Mouse (Mus musculus) hindbrain, embryonic 13.5 days (tissue): ENCODE measurements at regions not wholly inside any gene's neighbourhood (a gene's known extent, or its start where the extent isn't known, plus 50 kb on each side); places are given as distances from the start of the nearest gene placed in this dataset.

Experiments used
- ATAC-seq: fragments of 200-750 bp; cut with Nextera tagmentation; 2 replicates; pipeline ENCODE4 v1.8.0; 2017; ENCODE audit warnings: moderate TSS enrichment; ENCODE audit not compliant: low FRiP score
- H3K27ac ChIP-seq: fragments of 300-500 bp; sonication (generic); 2 replicates; pipeline ENCODE4 v1.5.1; 2015; ENCODE audit warnings: inconsistent platforms, mild to moderate bottlenecking, moderate library complexity
- H3K27me3 ChIP-seq: fragments of 300-500 bp; sonication (generic); 2 replicates; pipeline ENCODE4 v1.6.1; 2015; ENCODE audit warnings: mild to moderate bottlenecking, inconsistent platforms
- H3K36me3 ChIP-seq: fragments of 300-500 bp; sonication (generic); 2 replicates; pipeline ENCODE4 v1.6.1; 2015; ENCODE audit warnings: mild to moderate bottlenecking, inconsistent platforms
- H3K4me1 ChIP-seq: fragments of 300-500 bp; sonication (generic); replicated peaks from 2 replicates; pipeline ENCODE4 v1.6.1; 2015; ENCODE audit warnings: inconsistent platforms
- H3K4me2 ChIP-seq: fragments of 300-500 bp; sonication (generic); 2 replicates; pipeline ENCODE4 v1.6.1; 2015; ENCODE audit warnings: inconsistent platforms, mild to moderate bottlenecking, moderate library complexity
- H3K4me3 ChIP-seq: fragments of 300-500 bp; sonication (generic); 2 replicates; pipeline ENCODE4 v1.5.1; 2015; ENCODE audit warnings: mild to moderate bottlenecking, inconsistent platforms
- H3K9ac ChIP-seq: fragments of 300-500 bp; sonication (generic); 2 replicates; pipeline ENCODE4 v1.6.1; 2015; ENCODE audit warnings: mild to moderate bottlenecking, inconsistent platforms
- H3K9me3 ChIP-seq: fragments of 300-500 bp; sonication (generic); 2 replicates; pipeline ENCODE4 v1.6.1; 2016; ENCODE audit warnings: inconsistent platforms
- WGBS: fragments of 180-500 bp; shearing (Covaris S2); methylation state at CpG from one replicate; pipeline ENCODE4 v1.1.7; 2015; 5-methylcytosine and 5-hydroxymethylcytosine counted together

DNA sequence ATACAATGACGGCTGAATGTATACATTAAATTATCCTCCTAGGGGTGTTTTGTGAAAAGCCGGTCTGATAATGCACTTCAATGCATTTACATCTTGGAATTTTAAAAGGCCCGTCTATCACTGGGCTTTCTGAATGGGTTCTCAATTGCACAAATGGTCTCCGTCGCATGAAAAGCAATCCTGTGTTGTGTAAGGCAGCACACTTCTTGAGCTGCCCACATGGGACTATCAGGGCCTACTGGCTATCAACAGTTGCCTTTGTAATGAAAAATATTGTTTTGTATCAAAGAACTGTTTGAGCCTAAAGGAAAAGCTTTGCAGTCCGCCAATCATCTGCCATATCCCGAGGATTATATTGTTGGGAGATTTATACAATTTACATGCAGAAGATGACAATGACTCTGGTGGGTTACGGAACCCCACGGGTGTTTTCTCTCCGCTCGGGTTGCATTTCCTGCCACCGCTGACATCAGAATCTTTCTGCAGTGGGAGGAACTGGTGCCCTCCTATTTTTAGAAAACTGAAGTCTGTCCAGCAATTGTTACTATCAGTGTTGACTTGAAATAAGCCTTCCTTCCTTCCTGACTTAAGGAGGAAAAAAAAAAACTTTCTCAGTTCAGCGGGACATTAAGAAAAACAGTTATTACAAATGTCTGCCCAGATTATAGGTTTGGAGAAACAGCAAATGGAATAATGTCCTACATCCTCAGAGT lies 118.7 kb downstream of the Tmem26 start:
- Histone ChIP-seq H3K27me3 (no peaks in the 10 kb centered on the region), H3K4me1 (peaks cover 7% of the 10 kb centered on the region; the same call in 1 of the 2 replicates), H3K36me3 (no peaks in the 10 kb centered on the region), H3K9ac (no peak overlapping the region), H3K4me3 (no peak overlapping the region), H3K9me3 (no peaks in the 10 kb centered on the region), H3K27ac (no peak overlapping the region), H3K4me2 (no peak overlapping the region)
- ATAC-seq, result no peak
- WGBS, result 38% methylated on average over 13 of the region's 13 CpGs

DNA sequence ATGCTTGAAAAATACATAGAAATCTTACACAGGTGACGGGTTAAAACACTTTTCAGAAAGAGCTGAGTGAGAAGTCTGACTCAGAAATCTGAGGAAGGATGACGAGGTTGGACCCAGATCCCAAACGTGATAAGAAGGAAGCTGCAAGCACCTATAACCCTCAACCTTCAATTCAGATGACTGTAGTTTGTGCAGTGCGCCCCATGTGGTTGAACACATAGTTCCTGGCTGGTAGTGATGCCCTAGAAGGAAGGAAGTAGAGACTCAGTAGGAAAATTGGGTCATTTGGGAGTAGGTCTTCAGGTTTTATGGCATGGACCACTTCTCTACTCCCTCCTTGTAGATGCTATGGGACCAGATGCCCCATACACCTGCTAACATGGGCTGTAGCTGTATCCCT lies 120.6 kb downstream of the Tmem26 start:
- no peaks in the 10 kb centered on the region for H3K27me3 ChIP-seq
- 84% methylated on average over 4 of the region's 4 CpGs for WGBS
- peaks cover 7% of the 10 kb centered on the region; the same call in 1 of the 2 replicates for H3K4me1 ChIP-seq
- ATAC-seq, result no peak
- H3K9ac ChIP-seq, result no peak overlapping the region
- no peaks in the 10 kb centered on the region for H3K36me3 ChIP-seq
- H3K4me2 ChIP-seq, result no peak overlapping the region
- no peaks in the 10 kb centered on the region for H3K9me3 ChIP-seq
- H3K27ac ChIP-seq, result no peak overlapping the region
- H3K4me3 ChIP-seq, result no peak overlapping the region

DNA sequence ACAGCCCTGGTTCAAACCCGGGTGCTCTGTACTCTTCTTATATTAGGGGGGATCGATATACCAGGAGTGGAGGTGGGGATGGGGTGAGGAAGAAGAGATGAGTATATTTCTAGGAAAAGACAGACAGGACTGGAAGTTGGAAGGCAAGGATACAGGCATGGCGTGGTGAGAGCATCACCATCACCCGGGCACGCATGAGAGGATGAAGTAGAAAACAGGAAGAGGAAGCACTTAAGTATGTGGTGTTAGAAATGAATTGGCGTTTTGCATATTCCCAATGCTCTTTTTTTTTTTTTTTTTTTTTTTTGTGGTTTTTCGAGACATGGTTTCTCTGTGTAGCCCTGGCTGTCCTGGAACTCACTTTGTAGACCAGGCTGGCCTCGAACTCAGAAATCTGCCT lies 121.2 kb downstream of the Tmem26 start:
- H3K27ac ChIP-seq, result no peak overlapping the region
- no peaks in the 10 kb centered on the region for H3K27me3 ChIP-seq
- WGBS, result 96% methylated on average over 8 of the region's 8 CpGs
- ATAC-seq, result no peak
- H3K36me3 ChIP-seq, result no peaks in the 10 kb centered on the region
- H3K9me3 ChIP-seq, result no peaks in the 10 kb centered on the region
- H3K4me3 ChIP-seq, result no peak overlapping the region
- H3K9ac ChIP-seq, result no peak overlapping the region
- H3K4me1 ChIP-seq, result peaks cover 7% of the 10 kb centered on the region; the same call in 1 of the 2 replicates
- no peak overlapping the region for H3K4me2 ChIP-seq

DNA sequence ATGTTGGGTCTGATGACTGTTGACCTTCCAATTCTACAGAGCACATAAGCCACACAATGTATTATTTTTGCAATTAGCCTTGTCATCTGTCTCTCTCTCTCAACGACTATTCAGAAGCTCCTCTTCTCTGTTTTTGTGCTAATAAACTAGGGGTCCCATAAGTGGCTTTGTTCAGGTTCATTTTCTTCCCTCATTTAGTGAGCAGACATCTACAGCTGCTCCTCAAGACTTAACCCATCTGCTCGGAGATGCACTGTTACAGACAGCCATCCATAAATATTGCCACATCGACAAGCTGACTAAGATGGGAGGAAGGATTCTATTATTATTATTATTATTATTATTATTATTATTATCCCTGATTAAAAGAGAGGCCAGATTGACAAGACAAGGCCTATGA lies 127.7 kb downstream of the Tmem26 start:
- 58% methylated on average over 3 of the region's 3 CpGs for WGBS
- H3K4me3 ChIP-seq, result no peak overlapping the region

DNA sequence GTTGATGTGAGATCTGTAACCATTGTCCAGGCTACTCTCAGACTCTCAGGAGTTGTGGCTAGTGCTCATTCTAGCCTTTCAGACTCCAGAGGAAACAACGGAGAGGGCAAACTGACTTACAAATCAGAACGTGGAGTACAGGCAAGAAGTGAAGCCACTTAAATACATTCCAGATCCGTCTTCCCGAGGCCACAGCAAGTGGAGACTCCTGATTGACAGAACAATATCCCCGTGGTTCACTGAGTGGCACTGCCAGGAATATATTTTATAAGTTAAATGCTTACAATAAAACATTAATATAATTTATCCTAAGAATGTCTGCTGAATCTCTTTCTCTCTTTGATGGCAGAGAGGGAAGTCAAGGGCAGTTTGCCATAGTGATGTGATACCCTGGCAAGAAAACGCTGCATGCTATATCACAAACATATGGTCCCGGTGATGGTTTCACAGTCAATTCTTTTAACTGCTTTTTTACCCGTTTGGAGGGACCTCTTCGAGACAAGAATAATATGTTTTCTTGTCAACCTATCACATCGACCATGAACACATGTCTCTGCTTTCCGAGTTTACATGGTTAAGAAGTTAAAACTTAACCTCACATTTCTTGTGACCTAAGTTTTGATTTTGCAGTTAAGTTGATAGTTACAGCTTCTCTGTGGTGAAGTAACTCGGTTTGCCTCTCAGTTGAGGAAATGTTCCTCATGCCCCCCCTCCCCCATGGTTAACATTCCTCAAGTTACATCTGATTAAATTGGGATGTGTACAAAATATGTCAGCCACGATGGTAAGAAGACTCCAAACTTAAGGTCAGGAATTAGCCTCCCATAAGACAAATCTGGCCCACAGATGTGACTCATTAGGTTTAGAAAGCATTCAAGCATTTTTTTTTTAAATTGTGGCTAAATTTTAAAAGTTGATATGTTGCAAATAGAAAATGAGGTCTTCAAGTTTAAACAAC lies 132.8 kb downstream of the Tmem26 start:
- no peak for ATAC-seq
- 69% methylated on average over 13 of the region's 13 CpGs for WGBS
- Histone ChIP-seq H3K36me3 (no peaks in the 10 kb centered on the region), H3K27ac (no peak overlapping the region), H3K4me1 (no peaks in the 10 kb centered on the region), H3K9ac (no peak overlapping the region), H3K4me3 (no peak overlapping the region), H3K27me3 (no peaks in the 10 kb centered on the region), H3K9me3 (no peaks in the 10 kb centered on the region), H3K4me2 (no peak overlapping the region)

More for the DNA sequence above, 127.7 kb downstream of the Tmem26 start:
- no peaks in the 10 kb centered on the region for H3K27me3 ChIP-seq
- H3K9me3 ChIP-seq, result no peaks in the 10 kb centered on the region
- H3K9ac ChIP-seq, result no peak overlapping the region
- H3K36me3 ChIP-seq, result no peaks in the 10 kb centered on the region
- no peak overlapping the region for H3K4me2 ChIP-seq
- no peak overlapping the region for H3K27ac ChIP-seq
- no peaks in the 10 kb centered on the region for H3K4me1 ChIP-seq
- no peak for ATAC-seq

DNA sequence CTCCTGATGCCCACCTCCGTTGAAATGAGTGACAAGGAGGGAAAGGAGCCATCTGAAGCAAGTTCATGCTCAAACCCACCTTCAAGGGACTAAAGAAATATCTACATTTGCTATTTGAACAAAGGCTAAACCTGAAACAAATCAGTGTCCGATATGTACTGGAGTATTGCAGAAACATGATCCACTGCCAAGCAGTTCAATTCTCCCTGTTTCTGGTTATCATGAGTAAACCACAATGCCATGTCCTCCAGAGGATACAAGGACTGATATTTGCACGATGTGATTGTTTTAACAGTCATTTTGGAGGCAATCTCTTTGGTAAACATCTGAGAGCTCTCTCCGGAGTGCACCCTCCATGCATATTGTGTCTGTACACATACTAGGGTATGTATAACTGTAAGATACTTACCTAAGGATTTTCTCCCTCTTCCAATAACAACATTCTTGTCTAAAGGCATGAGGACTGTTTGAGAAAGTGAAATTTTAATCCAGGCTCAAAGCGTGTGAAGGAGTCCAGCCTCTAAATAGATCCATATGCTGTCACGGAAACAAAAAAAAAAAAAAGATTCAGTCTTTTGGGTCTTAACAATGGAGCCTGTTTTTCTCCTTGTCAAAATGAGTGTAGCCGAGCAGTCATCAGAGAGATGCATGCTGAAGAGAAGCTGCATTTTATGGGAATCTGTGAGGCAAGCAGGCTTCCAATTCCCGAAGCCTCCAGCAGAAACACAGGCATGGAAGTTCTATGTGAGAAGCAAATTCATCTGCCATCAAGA lies 141.3 kb downstream of the Tmem26 start:
- Histone ChIP-seq H3K9ac (no peak overlapping the region), H3K27me3 (no peaks in the 10 kb centered on the region), H3K27ac (no peak overlapping the region), H3K4me2 (no peak overlapping the region), H3K4me1 (no peaks in the 10 kb centered on the region), H3K36me3 (no peaks in the 10 kb centered on the region), H3K9me3 (no peaks in the 10 kb centered on the region), H3K4me3 (no peak overlapping the region)
- WGBS, result 49% methylated on average over 8 of the region's 8 CpGs
- no peak for ATAC-seq

DNA sequence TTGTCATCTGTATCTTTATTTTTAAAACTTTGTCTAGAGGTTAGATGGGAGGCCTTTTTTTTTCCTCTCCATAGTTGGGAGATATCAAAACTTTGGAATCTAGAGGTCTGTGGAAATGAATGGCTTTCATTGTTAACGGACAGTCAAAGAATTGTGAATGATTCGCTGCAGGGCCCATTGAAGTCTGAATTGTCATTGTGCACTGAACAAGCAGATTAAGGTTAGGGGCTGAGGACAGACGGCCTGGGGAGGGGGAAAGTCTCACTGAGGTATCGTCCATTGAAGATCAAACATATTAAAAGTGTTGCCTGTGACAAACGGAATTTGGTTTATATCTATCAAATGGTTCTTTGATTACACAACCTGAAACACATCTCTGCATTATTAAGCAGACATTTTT lies 142.3 kb downstream of the Tmem26 start:
- no peak overlapping the region for H3K27ac ChIP-seq
- no peak for ATAC-seq
- H3K4me1 ChIP-seq, result no peaks in the 10 kb centered on the region
- no peak overlapping the region for H3K9ac ChIP-seq
- H3K4me3 ChIP-seq, result no peak overlapping the region
- no peaks in the 10 kb centered on the region for H3K9me3 ChIP-seq
- H3K4me2 ChIP-seq, result no peak overlapping the region
- H3K36me3 ChIP-seq, result no peaks in the 10 kb centered on the region
- no peaks in the 10 kb centered on the region for H3K27me3 ChIP-seq
- WGBS, result 17% methylated on average over 5 of the region's 5 CpGs

DNA sequence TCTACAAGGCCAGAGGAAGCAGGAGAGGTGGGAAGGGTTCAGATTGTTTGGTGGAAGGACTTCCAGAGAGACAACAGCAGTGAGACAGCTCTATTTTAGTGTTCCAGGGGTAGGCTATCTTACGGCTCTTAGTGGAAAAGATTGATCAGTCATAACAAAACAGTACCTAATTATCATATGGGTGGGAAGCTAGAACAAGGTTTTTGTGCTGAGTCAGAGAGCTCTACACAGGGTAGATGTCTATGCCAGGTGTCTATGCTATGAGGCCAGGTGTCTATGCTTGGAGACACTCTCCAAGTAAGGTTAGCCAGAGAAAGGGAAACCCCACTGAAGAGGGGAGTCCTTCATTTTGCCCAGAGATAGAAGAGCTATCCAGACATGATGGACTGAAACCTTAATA lies 143.9 kb downstream of the Tmem26 start:
- H3K4me3 ChIP-seq, result no peak overlapping the region
- H3K9ac ChIP-seq, result no peak overlapping the region
- WGBS, result 91% methylated on average over 1 of the region's 1 CpGs
- H3K4me2 ChIP-seq, result no peak overlapping the region
- no peaks in the 10 kb centered on the region for H3K9me3 ChIP-seq
- H3K36me3 ChIP-seq, result no peaks in the 10 kb centered on the region
- no peaks in the 10 kb centered on the region for H3K27me3 ChIP-seq
- H3K27ac ChIP-seq, result no peak overlapping the region
- ATAC-seq, result no peak
- no peaks in the 10 kb centered on the region for H3K4me1 ChIP-seq

DNA sequence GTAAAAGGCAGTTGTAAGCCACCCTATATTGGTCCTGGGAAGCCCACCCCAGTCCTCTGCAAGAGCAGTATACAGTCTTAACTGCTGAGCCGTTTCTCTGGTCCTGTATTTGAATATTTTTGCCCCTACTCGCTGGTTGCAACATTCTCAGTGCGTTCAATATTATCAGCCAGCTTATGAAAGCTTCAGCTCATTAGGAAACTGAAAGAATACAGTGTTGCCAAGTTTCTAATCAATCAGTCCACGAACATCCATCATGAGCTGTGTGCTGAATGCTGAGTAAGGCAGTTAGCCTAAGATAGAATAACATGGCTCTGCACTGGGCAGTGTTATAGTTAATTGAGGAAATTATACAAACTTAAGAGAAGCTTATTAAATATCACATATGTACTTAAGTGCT lies 148.7 kb downstream of the Tmem26 start:
- H3K4me3 ChIP-seq, result no peak overlapping the region
- no peak overlapping the region for H3K9ac ChIP-seq
- no peak overlapping the region for H3K4me2 ChIP-seq
- no peaks in the 10 kb centered on the region for H3K36me3 ChIP-seq
- no peak overlapping the region for H3K27ac ChIP-seq
- no peaks in the 10 kb centered on the region for H3K9me3 ChIP-seq
- H3K4me1 ChIP-seq, result no peaks in the 10 kb centered on the region
- H3K27me3 ChIP-seq, result no peaks in the 10 kb centered on the region
- WGBS, result 76% methylated on average over 4 of the region's 4 CpGs
- no peak for ATAC-seq

DNA sequence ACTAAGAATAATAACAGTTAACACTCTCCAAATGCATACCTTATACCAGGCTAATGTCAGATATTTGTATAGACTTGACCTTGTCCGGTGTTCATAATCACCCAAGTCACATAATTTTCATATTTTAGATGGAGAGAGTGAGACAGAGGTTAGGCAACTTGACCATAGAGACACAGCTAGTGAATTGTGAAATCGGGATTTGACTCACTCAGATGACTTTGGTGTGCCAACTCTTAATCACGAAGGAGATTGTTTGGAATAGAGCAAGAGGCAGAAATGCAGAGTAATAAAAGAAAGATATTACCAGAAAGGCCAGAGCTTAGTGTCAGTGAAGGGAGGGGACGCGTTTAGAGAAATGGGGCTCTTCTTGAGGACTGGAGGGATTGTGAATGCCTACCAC lies 152.2 kb downstream of the Tmem26 start:
- no peak for ATAC-seq
- Histone ChIP-seq H3K9me3 (no peaks in the 10 kb centered on the region), H3K9ac (no peak overlapping the region), H3K4me1 (no peaks in the 10 kb centered on the region), H3K27ac (no peak overlapping the region), H3K27me3 (no peaks in the 10 kb centered on the region), H3K4me3 (no peak overlapping the region), H3K36me3 (no peaks in the 10 kb centered on the region), H3K4me2 (no peak overlapping the region)
- WGBS, result 91% methylated on average over 5 of the region's 5 CpGs

DNA sequence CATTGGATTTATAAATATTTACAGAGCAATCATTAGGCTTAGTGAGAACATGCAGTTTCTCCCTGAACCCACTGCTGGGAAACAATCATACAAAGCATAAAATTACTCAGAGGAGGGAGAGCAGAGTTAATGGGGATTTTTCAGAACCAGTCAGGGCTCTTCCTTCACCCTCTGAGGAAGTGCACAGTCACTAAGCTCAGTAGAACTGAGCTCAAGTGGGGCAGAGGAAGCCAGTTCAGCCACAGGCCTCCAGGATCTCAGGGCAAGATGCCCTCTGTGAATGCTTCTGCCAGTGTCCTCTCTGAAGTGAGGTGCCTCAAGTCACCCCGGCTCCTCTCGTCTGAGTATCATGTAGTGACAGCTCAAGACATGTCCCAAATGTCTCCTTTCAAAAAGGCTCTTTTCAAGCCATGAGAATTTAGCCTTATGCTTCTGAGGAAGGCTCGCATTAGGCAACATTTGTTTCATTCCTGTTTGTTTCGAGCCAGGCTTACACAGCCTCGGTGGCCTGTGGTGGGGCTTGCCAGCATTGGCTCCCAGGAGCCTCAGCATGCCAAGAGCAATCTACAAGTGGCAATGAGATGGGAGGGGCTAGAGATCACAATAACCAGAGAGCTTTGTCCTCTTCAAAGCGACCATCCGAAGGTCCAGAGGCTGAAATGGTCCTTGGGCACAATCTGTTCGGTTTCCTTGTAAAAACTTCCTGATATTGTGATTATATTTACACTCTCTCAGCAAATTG lies 169.8 kb downstream of the Tmem26 start:
- 75% methylated on average over 8 of the region's 8 CpGs for WGBS

DNA sequence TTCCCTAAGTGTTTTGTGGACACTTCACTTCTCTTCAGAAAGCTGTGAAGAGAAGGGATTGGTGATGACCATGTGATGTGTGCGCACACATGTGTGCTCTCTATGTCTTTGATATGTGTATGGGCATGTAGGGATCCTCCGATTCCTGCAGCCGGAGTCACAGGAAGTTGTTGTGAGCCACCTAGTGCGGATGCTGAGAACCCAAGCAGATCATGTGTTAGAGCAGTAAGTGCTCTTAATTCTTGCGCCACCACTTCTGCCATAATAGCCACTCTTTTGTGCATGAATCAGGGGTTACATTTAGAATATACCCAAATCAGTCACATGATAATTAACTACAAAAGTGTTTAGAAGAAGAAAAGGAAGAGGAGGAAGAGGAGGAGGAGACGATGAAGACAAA lies 170.7 kb downstream of the Tmem26 start:
- no peak for ATAC-seq
- no peaks in the 10 kb centered on the region for H3K4me1 ChIP-seq
- H3K4me3 ChIP-seq, result no peak overlapping the region
- no peaks in the 10 kb centered on the region for H3K9me3 ChIP-seq
- no peak overlapping the region for H3K9ac ChIP-seq
- H3K36me3 ChIP-seq, result no peaks in the 10 kb centered on the region
- no peak overlapping the region for H3K27ac ChIP-seq
- 90% methylated on average over 6 of the region's 6 CpGs for WGBS
- no peak overlapping the region for H3K4me2 ChIP-seq
- H3K27me3 ChIP-seq, result no peaks in the 10 kb centered on the region

More for the DNA sequence above, 169.8 kb downstream of the Tmem26 start:
- no peaks in the 10 kb centered on the region for H3K36me3 ChIP-seq
- no peaks in the 10 kb centered on the region for H3K27me3 ChIP-seq
- no peak overlapping the region for H3K4me3 ChIP-seq
- no peak overlapping the region for H3K9ac ChIP-seq
- H3K27ac ChIP-seq, result no peak overlapping the region
- no peak for ATAC-seq
- no peaks in the 10 kb centered on the region for H3K9me3 ChIP-seq
- H3K4me2 ChIP-seq, result no peak overlapping the region
- H3K4me1 ChIP-seq, result no peaks in the 10 kb centered on the region
